Mouse (Mus musculus): ENCODE data around the gene 4833439L19Rik. TPM values are rescaled to one million over a fixed set of nuclear protein-coding genes. Genes with fewer than 3 reads are reported as not detected.
A peak's percentile ranks its signal among the peaks of the same experiment; 100 is the strongest.

Gene 4833439L19Rik
- polyA plus RNA-seq, 1 experiment from 2014 or later, result 142 TPM

DNA sequence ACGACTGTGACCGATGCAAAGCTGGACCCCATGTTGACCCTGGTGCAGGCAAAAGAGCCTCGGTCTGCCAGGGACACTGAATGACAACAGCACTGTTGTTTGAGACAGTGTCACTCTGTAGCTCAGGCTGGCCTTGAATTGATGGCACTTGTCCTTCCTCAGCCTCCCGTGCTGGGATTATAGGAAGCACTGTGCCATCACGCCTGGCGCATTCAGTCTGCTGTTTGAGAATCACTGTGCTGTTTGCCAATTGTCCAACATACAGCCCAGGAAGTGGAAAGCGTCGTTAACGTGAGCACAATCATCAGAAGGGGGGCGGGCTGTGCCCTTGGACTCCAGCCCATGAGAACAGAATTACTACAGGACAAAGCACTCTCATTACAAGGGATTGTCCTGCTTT lies 16.9 kb upstream of the 4833439L19Rik start:
- no peak overlapping the region for H3K4me3 ChIP-seq (replicated peaks)
- H3K4me2 ChIP-seq (replicated peaks), result no peak overlapping the region
- no peaks in the 10 kb centered on the region for H3K4me1 ChIP-seq
- H3K36me3 ChIP-seq, result peaks cover 86% of the 10 kb centered on the region
- ATAC-seq (ENCODE audit: insufficient number of reproducible peaks, low FRiP score, low TSS enrichment, low read depth), result no peak
- no peak overlapping the region for H3K27ac ChIP-seq (replicated peaks)
- no peaks in the 10 kb centered on the region for H3K27me3 ChIP-seq
- no peaks in the 10 kb centered on the region for H3K9me3 ChIP-seq (replicated peaks)
- 84% methylated on average over 10 of the region's 10 CpGs for WGBS
- H3K9ac ChIP-seq, result no peak overlapping the region

DNA sequence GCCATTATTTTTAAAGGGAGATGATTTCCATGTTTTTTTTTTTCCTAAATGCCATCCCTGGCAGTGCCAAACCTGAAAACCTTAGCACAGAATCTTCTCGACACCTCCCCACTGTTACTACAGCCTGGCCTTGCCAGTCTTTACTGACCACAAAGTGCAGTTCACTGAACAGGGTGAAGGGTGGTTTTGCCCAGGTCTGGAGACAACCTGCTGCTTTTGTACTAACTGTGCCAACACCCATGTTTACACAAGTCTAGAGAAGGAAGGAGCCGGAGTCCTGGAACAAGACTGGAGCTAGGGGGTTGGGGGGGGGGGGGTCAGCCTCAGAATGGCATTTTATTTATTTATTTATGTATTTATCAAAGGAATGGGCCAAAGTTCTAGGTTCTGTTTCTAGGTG lies 16.1 kb upstream of the 4833439L19Rik start:
- no peaks in the 10 kb centered on the region for H3K9me3 ChIP-seq (replicated peaks)
- no peak overlapping the region for H3K9ac ChIP-seq
- WGBS, result 81% methylated on average over 2 of the region's 2 CpGs
- no peak overlapping the region for H3K4me3 ChIP-seq (replicated peaks)
- no peak for ATAC-seq (ENCODE audit: insufficient number of reproducible peaks, low FRiP score, low TSS enrichment, low read depth)
- peaks cover 7% of the 10 kb centered on the region for H3K4me1 ChIP-seq
- H3K36me3 ChIP-seq, result peaks cover 89% of the 10 kb centered on the region
- no peaks in the 10 kb centered on the region for H3K27me3 ChIP-seq
- no peak overlapping the region for H3K4me2 ChIP-seq (replicated peaks)
- no peak overlapping the region for H3K27ac ChIP-seq (replicated peaks)

DNA sequence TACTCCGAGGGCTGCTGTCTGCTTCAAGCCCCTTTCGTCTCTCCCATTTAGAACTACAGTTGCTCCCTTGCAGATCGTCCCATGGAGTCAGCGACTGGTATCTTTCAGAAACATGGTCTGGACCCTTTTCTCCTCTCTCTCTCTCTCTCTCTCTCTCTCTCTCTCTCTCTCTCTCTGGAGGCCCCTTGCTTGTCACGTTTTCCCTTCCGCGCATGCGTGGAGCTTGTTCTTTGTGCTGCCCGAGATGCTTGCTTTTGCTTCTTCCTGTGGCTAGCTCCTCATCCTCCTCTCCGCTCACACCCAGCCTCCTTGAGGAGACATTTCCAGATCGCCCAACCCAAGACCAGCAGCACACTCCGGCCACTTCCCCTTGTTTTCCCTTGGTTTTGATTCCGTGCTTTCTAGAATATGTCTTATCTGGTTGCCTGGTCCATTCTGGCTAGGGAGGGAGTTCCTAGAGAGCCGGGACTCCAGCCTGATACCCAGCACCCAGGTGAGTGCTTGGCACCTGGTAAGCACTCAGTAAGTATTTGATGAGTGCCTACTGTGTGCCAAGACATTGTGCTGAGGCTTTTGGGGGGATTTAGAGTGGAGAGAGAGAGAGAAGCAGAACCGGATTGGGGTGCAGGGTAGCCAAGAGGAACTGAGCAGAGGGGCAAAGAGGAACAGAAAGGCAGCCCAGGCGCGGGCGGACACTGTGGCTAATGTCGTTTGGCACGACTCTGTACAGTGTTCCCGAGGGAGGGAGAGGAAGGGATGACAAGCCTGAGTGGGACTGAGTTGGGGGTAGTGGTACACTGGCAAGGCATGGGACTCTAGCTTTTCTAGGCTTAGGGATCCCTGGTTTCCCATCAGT lies 12.6 kb upstream of the 4833439L19Rik start:
- no peak for ATAC-seq (ENCODE audit: insufficient number of reproducible peaks, low FRiP score, low TSS enrichment, low read depth)
- WGBS, result 80% methylated on average over 21 of the region's 21 CpGs
- H3K36me3 ChIP-seq, result peaks cover 55% of the 10 kb centered on the region

DNA sequence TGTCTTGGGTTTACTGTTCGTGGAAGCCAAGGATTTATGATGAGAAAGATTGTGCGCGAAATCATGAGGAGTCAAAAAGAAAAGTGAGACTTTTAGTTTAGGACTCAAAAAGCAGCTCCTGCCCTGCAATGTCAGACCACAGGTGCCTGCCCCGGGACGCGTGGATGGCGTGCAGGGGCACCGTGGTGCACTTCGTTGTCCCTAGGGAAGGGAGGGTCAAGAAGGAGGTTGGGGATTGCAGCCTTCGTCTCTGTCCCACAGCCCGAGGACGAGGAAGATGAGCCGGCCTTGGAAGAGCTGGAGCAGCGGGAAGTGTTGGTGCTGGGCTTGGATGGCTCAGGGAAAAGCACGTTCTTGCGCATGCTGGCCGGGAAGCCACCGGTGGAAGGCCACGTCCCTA lies 10.3 kb upstream of the 4833439L19Rik start:
- H3K4me3 ChIP-seq (replicated peaks), result peak overlapping the region; percentile 93
- no peak for ATAC-seq (ENCODE audit: insufficient number of reproducible peaks, low FRiP score, low TSS enrichment, low read depth)
- 2% methylated on average over 19 of the region's 19 CpGs for WGBS
- peaks cover 23% of the 10 kb centered on the region for H3K4me1 ChIP-seq
- peak overlapping the region; percentile 79 for H3K27ac ChIP-seq (replicated peaks)
- no peaks in the 10 kb centered on the region for H3K9me3 ChIP-seq (replicated peaks)
- H3K9ac ChIP-seq, result peak overlapping the region; percentile 86
- H3K4me2 ChIP-seq (replicated peaks), result peak overlapping the region; percentile 71
- peaks cover 38% of the 10 kb centered on the region for H3K36me3 ChIP-seq
- no peaks in the 10 kb centered on the region; the same call in 1 of the 2 replicates for H3K27me3 ChIP-seq

More for the DNA sequence above, 12.6 kb upstream of the 4833439L19Rik start:
- H3K4me1 ChIP-seq, result peaks cover 23% of the 10 kb centered on the region
- H3K4me3 ChIP-seq (replicated peaks), result no peak overlapping the region
- no peaks in the 10 kb centered on the region for H3K27me3 ChIP-seq
- H3K4me2 ChIP-seq (replicated peaks), result no peak overlapping the region
- H3K9me3 ChIP-seq (replicated peaks), result no peaks in the 10 kb centered on the region
- H3K9ac ChIP-seq, result no peak overlapping the region
- H3K27ac ChIP-seq (replicated peaks), result no peak overlapping the region

DNA sequence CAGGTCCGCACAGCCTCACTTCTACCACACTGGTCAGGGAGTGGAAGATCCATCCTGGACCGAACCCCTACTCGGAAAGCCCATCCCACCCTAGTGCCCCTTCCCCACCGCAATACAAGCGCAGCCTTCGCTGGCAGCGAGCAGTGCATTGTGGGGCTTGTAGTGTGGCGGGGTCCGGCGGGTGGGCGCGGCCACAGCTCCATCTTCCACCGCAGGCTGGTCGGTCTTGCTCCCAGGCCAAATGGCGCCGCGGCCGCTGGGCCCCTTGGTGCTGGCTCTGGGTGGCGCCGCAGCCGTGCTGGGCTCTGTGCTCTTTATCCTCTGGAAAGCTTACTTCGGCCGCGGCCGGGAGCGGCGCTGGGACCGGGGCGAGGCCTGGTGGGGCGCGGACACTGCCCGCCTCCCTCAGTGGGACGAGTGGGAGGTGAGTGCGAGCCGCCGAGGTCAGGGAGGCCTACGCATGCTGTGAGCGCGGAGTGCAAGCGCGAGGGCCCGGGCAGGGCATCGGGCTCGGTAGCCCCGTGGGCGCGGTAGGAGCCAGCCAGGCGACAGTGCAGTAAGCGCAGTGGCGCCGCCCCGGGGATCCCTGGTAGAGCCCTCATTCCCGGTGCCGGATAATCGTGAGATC lies 9.7 kb upstream of the 4833439L19Rik start, which contains the start of gene Arl10:
TSS of gene Arl10 (plus strand) at position 162 of the 628 bp plus-strand sequence.
- peak within 1 kb of the TSS; percentile 93 for H3K4me3 ChIP-seq (replicated peaks)
- H3K36me3 ChIP-seq, result peaks cover 34% of the 10 kb centered on the region
- WGBS, result under 1% methylated on average over 55 of the region's 55 CpGs
- peak within 1 kb of the TSS; percentile 79 for H3K27ac ChIP-seq (replicated peaks)
- no peaks in the 10 kb centered on the region for H3K9me3 ChIP-seq (replicated peaks)
- H3K9ac ChIP-seq, result peak within 1 kb of the TSS; percentile 86
- peak; percentile 88 for ATAC-seq (ENCODE audit: insufficient number of reproducible peaks, low FRiP score, low TSS enrichment, low read depth)
- H3K4me2 ChIP-seq (replicated peaks), result peak within 1 kb of the TSS; percentile 71
- H3K27me3 ChIP-seq, result no peaks in the 10 kb centered on the region; the same call in 1 of the 2 replicates
- H3K4me1 ChIP-seq, result peaks cover 23% of the 10 kb centered on the region

DNA sequence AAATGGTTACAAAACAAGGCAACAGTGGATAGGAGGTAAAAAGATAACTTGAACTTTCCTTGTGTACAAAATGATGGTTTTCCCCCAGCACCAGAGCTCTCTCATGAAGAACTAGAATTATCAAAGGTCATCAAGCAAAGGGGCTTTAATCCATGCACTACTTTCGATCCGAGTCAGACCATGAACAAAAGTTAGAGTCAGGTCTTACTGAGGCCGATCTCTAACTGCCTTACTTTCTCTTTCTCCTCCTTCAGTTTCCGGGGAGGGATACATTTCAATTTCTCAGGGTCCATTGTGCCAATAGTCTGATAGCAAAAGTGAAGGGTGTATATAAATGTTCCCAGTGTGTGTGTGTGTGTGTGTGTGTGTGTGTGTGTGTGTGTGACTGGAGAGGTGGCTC lies 7.4 kb upstream of the 4833439L19Rik start:
- Histone ChIP-seq H3K27me3 (no peaks in the 10 kb centered on the region; the same call in 1 of the 2 replicates), H3K9ac (no peak overlapping the region), H3K36me3 (peaks cover 13% of the 10 kb centered on the region), H3K4me2 (replicated peaks) (no peak overlapping the region), H3K9me3 (replicated peaks) (no peaks in the 10 kb centered on the region), H3K4me3 (replicated peaks) (no peak overlapping the region), H3K4me1 (peaks cover 23% of the 10 kb centered on the region), H3K27ac (replicated peaks) (no peak overlapping the region)
- 79% methylated on average over 4 of the region's 4 CpGs for WGBS
- no peak for ATAC-seq (ENCODE audit: insufficient number of reproducible peaks, low FRiP score, low TSS enrichment, low read depth)

DNA sequence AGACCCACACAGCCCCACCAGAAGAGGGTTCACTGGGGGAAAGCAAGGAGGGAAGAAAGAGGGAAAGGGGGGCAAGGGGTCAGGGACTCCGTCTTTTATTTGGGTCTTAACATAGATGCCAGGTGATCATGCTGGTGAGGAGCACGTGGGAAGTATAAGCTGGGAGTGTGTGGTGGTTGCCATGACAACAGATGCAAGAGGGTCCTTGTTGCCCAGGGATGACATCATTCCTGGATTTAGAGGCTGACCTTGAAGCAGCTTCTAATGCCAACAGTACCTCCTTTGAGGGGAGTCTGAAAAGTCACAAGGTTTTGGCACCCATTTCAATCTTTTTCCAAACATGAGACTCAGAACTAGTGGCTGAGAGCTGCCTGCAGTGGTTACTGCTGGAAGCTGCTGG lies 6.4 kb upstream of the 4833439L19Rik start:
- Histone ChIP-seq H3K27me3 (no peaks in the 10 kb centered on the region; the same call in 1 of the 2 replicates), H3K4me3 (replicated peaks) (no peak overlapping the region), H3K36me3 (peaks cover 4% of the 10 kb centered on the region; the same call in 1 of the 2 replicates), H3K27ac (replicated peaks) (no peak overlapping the region), H3K4me1 (peaks cover 19% of the 10 kb centered on the region), H3K4me2 (replicated peaks) (no peak overlapping the region), H3K9ac (no peak overlapping the region), H3K9me3 (replicated peaks) (no peaks in the 10 kb centered on the region)
- WGBS, result 41% methylated on average over 2 of the region's 2 CpGs
- no peak for ATAC-seq (ENCODE audit: insufficient number of reproducible peaks, low FRiP score, low TSS enrichment, low read depth)

DNA sequence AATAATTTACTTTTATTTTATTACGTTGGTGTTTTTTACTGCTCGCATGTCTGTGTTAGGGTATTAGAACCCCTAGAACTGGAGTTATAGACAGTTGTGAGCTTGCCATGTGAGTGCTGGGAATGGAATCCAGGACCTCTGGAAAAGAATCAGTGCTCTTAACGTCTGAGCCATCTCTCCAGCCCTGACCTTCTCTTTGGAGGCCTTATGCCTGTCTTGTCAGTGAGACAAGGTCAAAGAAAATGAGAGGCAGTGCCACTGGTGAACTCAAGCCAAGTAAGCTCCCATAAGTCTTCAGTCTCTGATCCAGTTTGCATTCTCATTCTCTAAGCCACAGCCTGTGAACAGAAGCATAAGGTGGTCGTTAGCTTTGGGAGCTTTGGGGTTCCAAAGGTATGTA lies 5.5 kb upstream of the 4833439L19Rik start:
- no peak overlapping the region for H3K27ac ChIP-seq (replicated peaks)
- WGBS, result 71% methylated on average over 4 of the region's 4 CpGs
- no peak for ATAC-seq (ENCODE audit: insufficient number of reproducible peaks, low FRiP score, low TSS enrichment, low read depth)
- no peaks in the 10 kb centered on the region; the same call in 1 of the 2 replicates for H3K27me3 ChIP-seq
- peaks cover 10% of the 10 kb centered on the region for H3K4me1 ChIP-seq
- no peaks in the 10 kb centered on the region for H3K36me3 ChIP-seq
- H3K9ac ChIP-seq, result no peak overlapping the region
- H3K4me2 ChIP-seq (replicated peaks), result no peak overlapping the region
- no peaks in the 10 kb centered on the region for H3K9me3 ChIP-seq (replicated peaks)
- H3K4me3 ChIP-seq (replicated peaks), result no peak overlapping the region

DNA sequence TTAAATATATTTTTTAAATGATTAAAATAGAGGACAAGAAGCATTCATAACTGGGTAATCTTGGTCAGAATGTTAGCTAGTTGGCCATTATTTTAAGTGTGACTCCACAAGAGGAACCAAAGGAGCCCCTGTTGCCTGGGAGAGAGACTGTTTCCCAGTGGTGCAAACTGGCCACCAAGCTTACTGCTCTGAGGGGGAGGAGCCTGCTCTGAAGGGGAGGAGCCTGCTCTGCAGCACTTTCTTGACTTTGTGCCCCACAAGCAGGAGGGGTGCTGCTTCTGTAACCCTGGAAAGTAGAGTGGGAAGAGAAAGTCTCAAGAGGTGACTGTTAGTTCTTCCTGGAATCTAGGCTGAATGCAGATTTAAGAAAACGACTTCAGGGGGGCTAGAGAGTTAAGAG lies 4.0 kb upstream of the 4833439L19Rik start:
- 35% methylated on average over 1 of the region's 1 CpGs for WGBS
- Histone ChIP-seq H3K9ac (no peak overlapping the region), H3K9me3 (replicated peaks) (no peaks in the 10 kb centered on the region), H3K4me2 (replicated peaks) (no peak overlapping the region), H3K36me3 (no peaks in the 10 kb centered on the region), H3K4me1 (peaks cover 3% of the 10 kb centered on the region), H3K27me3 (no peaks in the 10 kb centered on the region; the same call in 1 of the 2 replicates), H3K27ac (replicated peaks) (no peak overlapping the region), H3K4me3 (replicated peaks) (no peak overlapping the region)
- no peak for ATAC-seq (ENCODE audit: insufficient number of reproducible peaks, low FRiP score, low TSS enrichment, low read depth)

DNA sequence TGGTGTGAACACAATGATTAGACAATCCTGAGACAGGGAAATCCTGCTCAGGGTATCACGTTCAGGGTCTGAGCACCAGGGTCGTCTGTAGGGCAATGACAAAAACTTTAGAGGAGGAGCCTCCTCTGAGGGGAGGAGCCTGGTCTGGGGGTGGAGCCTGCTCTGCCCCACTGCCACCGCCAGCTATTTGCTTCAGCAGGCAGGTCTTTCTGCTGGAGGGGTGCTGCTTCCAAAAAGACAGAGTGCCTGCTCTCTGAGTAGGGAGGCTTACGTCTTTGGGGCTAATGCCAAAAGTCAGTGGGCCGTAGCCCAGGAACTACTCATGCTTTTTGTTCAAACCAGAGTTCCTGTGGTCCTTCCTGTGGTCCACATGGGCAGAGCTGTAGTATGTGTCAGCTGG lies 3.1 kb upstream of the 4833439L19Rik start:
- WGBS, result 44% methylated on average over 5 of the region's 5 CpGs
- H3K27ac ChIP-seq (replicated peaks), result no peak overlapping the region
- peaks cover 9% of the 10 kb centered on the region for H3K4me1 ChIP-seq
- no peaks in the 10 kb centered on the region for H3K9me3 ChIP-seq (replicated peaks)
- H3K27me3 ChIP-seq, result no peaks in the 10 kb centered on the region; the same call in 1 of the 2 replicates
- H3K4me3 ChIP-seq (replicated peaks), result no peak overlapping the region
- H3K9ac ChIP-seq, result no peak overlapping the region
- ATAC-seq (ENCODE audit: insufficient number of reproducible peaks, low FRiP score, low TSS enrichment, low read depth), result no peak
- no peak overlapping the region for H3K4me2 ChIP-seq (replicated peaks)
- H3K36me3 ChIP-seq, result no peaks in the 10 kb centered on the region

DNA sequence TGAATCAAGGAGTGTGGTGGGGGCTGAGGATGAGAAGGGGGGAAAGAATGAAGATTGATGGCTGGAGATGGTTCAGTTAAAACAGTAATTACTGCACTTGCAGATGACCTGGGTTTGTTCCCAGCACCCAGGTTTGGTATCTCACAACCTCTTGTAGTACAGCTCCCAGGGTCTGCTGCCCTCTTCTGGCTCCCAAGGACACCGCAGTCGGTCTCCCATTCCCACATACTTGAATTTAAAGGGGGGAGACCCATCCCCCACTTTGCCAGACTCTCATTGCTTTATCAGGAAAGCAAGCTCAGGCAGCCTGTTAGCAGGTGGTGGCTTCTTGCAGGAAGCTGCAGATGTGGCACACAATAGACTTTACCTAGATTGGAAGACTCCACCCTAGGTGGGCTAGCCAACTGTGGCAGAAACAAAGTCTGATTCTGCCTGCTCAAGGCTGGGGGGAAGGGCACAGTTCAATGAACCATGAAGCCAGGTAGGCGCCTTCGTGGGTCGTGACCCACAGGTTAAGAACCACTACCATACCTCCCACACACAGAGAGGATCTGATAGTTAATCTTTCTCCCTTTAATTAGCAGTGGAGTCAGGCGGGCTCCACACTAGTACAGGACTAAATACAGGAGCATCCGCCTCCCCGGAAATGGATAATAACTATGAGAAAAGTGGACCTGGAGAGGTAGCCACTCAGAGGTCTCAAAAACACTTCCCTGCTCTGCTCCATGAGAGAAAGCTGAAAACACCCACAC lies 535 bp upstream of the 4833439L19Rik start:
- peak; percentile 47 for ATAC-seq (ENCODE audit: insufficient number of reproducible peaks, low FRiP score, low TSS enrichment, low read depth)
- peaks cover 13% of the 10 kb centered on the region for H3K36me3 ChIP-seq
- WGBS, result 36% methylated on average over 8 of the region's 8 CpGs
- peak overlapping the region; percentile 59; the same call in 1 of the 2 replicates for H3K27ac ChIP-seq (replicated peaks)
- H3K4me2 ChIP-seq (replicated peaks), result peak overlapping the region; percentile 82
- H3K9ac ChIP-seq, result no peak overlapping the region
- H3K4me3 ChIP-seq (replicated peaks), result peak overlapping the region; percentile 97
- no peaks in the 10 kb centered on the region for H3K9me3 ChIP-seq (replicated peaks)
- no peaks in the 10 kb centered on the region; the same call in 1 of the 2 replicates for H3K27me3 ChIP-seq
- H3K4me1 ChIP-seq, result peaks cover 9% of the 10 kb centered on the region
